Mouse (Mus musculus) megakaryocyte-erythroid progenitor cell, adult 5-6 weeks (primary cell): ENCODE results near the gene Fcna. TPM values are rescaled to one million over a fixed set of nuclear protein-coding genes. Genes with fewer than 3 reads are reported as not detected.

ENCODE experiments used
- ATAC-seq: replicated peaks from 2 replicates; pipeline ENCODE4 v1.8.0; 2016; ENCODE audit warnings: mild to moderate bottlenecking, inconsistent platforms; ENCODE audit not compliant: severe bottlenecking, poor library complexity, low FRiP score, low TSS enrichment
- total RNA-seq, 2 experiments: library from RNA; stranded (forward) in 1 of 2; stranded (reverse) in 1 of 2; fragments of 200-1000, 215-1000 nt in 1 of 2; fragments of >200 nt in 1 of 2; fragmentation: Nextera tagmentation in 1 of 2; gene quantifications; 2 replicates each; pipeline ENCODE4 v1.2.3; 2014 to 2017

The Fcna gene
- total RNA-seq, 2 experiments from 2014 or later = not detected

- ATAC-seq = no peak
Observed at GRCm38 (mm10) chr2:25580621-25581101, 47.2 kb downstream of the Fcna start.

GRCm38 (mm10) chr2:25579737-25580460, 47.9 kb downstream of the Fcna start:
- ATAC-seq = no peak

- ATAC-seq = no peak
Observed at GRCm38 (mm10) chr2:25578796-25579736, 48.8 kb downstream of the Fcna start.

- ATAC-seq = no peak
Observed at GRCm38 (mm10) chr2:25577951-25578795, 49.7 kb downstream of the Fcna start.

- no peak for ATAC-seq
Observed at GRCm38 (mm10) chr2:25576965-25577891, 50.6 kb downstream of the Fcna start.

GRCm38 (mm10) chr2:25576028-25576850, 51.6 kb downstream of the Fcna start:
- no peak for ATAC-seq

GRCm38 (mm10) chr2:25575432-25576027, 52.3 kb downstream of the Fcna start:
- no peak for ATAC-seq

Other genes starting within 250 kb of the Fcna start
Only the 30 nearest of the 32 such genes appear.
- not detected in 2 replicates for gene Npdc1, start 228.7 kb downstream of the Fcna start, total RNA-seq (2014; fragmentation: Nextera tagmentation)
- gene Npdc1, start 228.7 kb downstream of the Fcna start, total RNA-seq (2017) = not detected in 2 replicates
- 3.4 and 6.3 TPM in 2 replicates for gene Fut7, start 204.8 kb downstream of the Fcna start, total RNA-seq (2014; fragmentation: Nextera tagmentation)
- gene Fut7, start 204.8 kb downstream of the Fcna start, total RNA-seq (2017) = 4.5 and 4.9 TPM in 2 replicates
- 34.7 and 38.3 TPM in 2 replicates for gene Abca2, start 199.3 kb downstream of the Fcna start, total RNA-seq (2014; fragmentation: Nextera tagmentation)
- gene Abca2, start 199.3 kb downstream of the Fcna start, total RNA-seq (2017) = 10.8 and 13.1 TPM in 2 replicates
- not detected in 2 replicates for gene Clic3, start 171.2 kb downstream of the Fcna start, total RNA-seq (2014; fragmentation: Nextera tagmentation)
- not detected in 2 replicates for gene Clic3, start 171.2 kb downstream of the Fcna start, total RNA-seq (2017)
- gene Paxx, start 166.9 kb downstream of the Fcna start, total RNA-seq (2014; fragmentation: Nextera tagmentation) = 34.5 and 36.3 TPM in 2 replicates
- 17.9 and 25.9 TPM in 2 replicates for gene Paxx, start 166.9 kb downstream of the Fcna start, total RNA-seq (2017)
- not detected in 2 replicates for gene Ptgds, start 158.0 kb downstream of the Fcna start, total RNA-seq (2014; fragmentation: Nextera tagmentation)
- not detected in 2 replicates for gene Ptgds, start 158.0 kb downstream of the Fcna start, total RNA-seq (2017)
- gene Lcn12, start 134.1 kb downstream of the Fcna start, total RNA-seq (2014; fragmentation: Nextera tagmentation) = not detected in 2 replicates
- not detected in 2 replicates for gene Lcn12, start 134.1 kb downstream of the Fcna start, total RNA-seq (2017)
- gene Fbxw5, start 127.3 kb downstream of the Fcna start, total RNA-seq (2014; fragmentation: Nextera tagmentation) = 50.4 and 64.5 TPM in 2 replicates
- gene Fbxw5, start 127.3 kb downstream of the Fcna start, total RNA-seq (2017) = 24.0 and 28.9 TPM in 2 replicates
- 0.63 and 2.2 TPM in 2 replicates for gene C8g, start 126.3 kb downstream of the Fcna start, total RNA-seq (2014; fragmentation: Nextera tagmentation)
- gene C8g, start 126.3 kb downstream of the Fcna start, total RNA-seq (2017) = 0.76 and 3.3 TPM in 2 replicates
- gene Traf2, start 81.1 kb downstream of the Fcna start, total RNA-seq (2014; fragmentation: Nextera tagmentation) = 19.2 and 22.4 TPM in 2 replicates
- gene Traf2, start 81.1 kb downstream of the Fcna start, total RNA-seq (2017) = 13.7 and 14.3 TPM in 2 replicates
- gene Edf1, start 70.2 kb downstream of the Fcna start, total RNA-seq (2014; fragmentation: Nextera tagmentation) = 151 and 209 TPM in 2 replicates
- gene Edf1, start 70.2 kb downstream of the Fcna start, total RNA-seq (2017) = 60.9 and 105 TPM in 2 replicates
- gene Mamdc4, start 53.2 kb downstream of the Fcna start, total RNA-seq (2014; fragmentation: Nextera tagmentation) = 6.5 and 8.1 TPM in 2 replicates
- 0.38 and 2.0 TPM in 2 replicates for gene Mamdc4, start 53.2 kb downstream of the Fcna start, total RNA-seq (2017)
- 36.5 and 43.2 TPM in 2 replicates for gene Phpt1, start 52.8 kb downstream of the Fcna start, total RNA-seq (2014; fragmentation: Nextera tagmentation)
- 19.1 and 25.2 TPM in 2 replicates for gene Phpt1, start 52.8 kb downstream of the Fcna start, total RNA-seq (2017)
- not detected in 2 replicates for gene Ajm1, start 46.3 kb downstream of the Fcna start, total RNA-seq (2014; fragmentation: Nextera tagmentation)
- gene Ajm1, start 46.3 kb downstream of the Fcna start, total RNA-seq (2017) = 0.09 TPM in 1 of 2 replicates, not detected in the other
- 55.8 and 58.7 TPM in 2 replicates for gene Rabl6, start 19.5 kb downstream of the Fcna start, total RNA-seq (2014; fragmentation: Nextera tagmentation)
- gene Rabl6, start 19.5 kb downstream of the Fcna start, total RNA-seq (2017) = 58.5 and 92.0 TPM in 2 replicates
- gene Ccdc183, start 10.4 kb downstream of the Fcna start, total RNA-seq (2014; fragmentation: Nextera tagmentation) = not detected in 2 replicates
- gene Ccdc183, start 10.4 kb downstream of the Fcna start, total RNA-seq (2017) = not detected in 2 replicates
- 2.1 and 3.0 TPM in 2 replicates for gene Tmem141, start 6.0 kb downstream of the Fcna start, total RNA-seq (2014; fragmentation: Nextera tagmentation)
- gene Tmem141, start 6.0 kb downstream of the Fcna start, total RNA-seq (2017) = 3.7 and 5.9 TPM in 2 replicates
- gene Lcn8, start 25.1 kb upstream of the Fcna start, total RNA-seq (2014; fragmentation: Nextera tagmentation) = not detected in 2 replicates
- not detected in 2 replicates for gene Lcn8, start 25.1 kb upstream of the Fcna start, total RNA-seq (2017)
- gene Lcn5, start 29.9 kb upstream of the Fcna start, total RNA-seq (2014; fragmentation: Nextera tagmentation) = not detected in 2 replicates
- not detected in 2 replicates for gene Lcn5, start 29.9 kb upstream of the Fcna start, total RNA-seq (2017)
- not detected in 2 replicates for gene Lcn6, start 48.8 kb upstream of the Fcna start, total RNA-seq (2014; fragmentation: Nextera tagmentation)
- gene Lcn6, start 48.8 kb upstream of the Fcna start, total RNA-seq (2017) = not detected in 2 replicates
- gene Lcn10, start 54.7 kb upstream of the Fcna start, total RNA-seq (2014; fragmentation: Nextera tagmentation) = not detected in 2 replicates
- not detected in 2 replicates for gene Lcn10, start 54.7 kb upstream of the Fcna start, total RNA-seq (2017)
- not detected in 2 replicates for gene Obp2a, start 72.0 kb upstream of the Fcna start, total RNA-seq (2014; fragmentation: Nextera tagmentation)
- gene Obp2a, start 72.0 kb upstream of the Fcna start, total RNA-seq (2017) = not detected in 2 replicates
- gene Bmyc, start 78.7 kb upstream of the Fcna start, total RNA-seq (2014; fragmentation: Nextera tagmentation) = 2.8 and 7.9 TPM in 2 replicates
- 2.4 and 2.5 TPM in 2 replicates for gene Bmyc, start 78.7 kb upstream of the Fcna start, total RNA-seq (2017)
- gene Obp2b, start 109.0 kb upstream of the Fcna start, total RNA-seq (2014; fragmentation: Nextera tagmentation) = not detected in 2 replicates
- not detected in 2 replicates for gene Obp2b, start 109.0 kb upstream of the Fcna start, total RNA-seq (2017)
- not detected in 2 replicates for gene Lcn3, start 137.5 kb upstream of the Fcna start, total RNA-seq (2014; fragmentation: Nextera tagmentation)
- gene Lcn3, start 137.5 kb upstream of the Fcna start, total RNA-seq (2017) = not detected in 2 replicates
- not detected in 2 replicates for gene Lcn11, start 149.0 kb upstream of the Fcna start, total RNA-seq (2014; fragmentation: Nextera tagmentation)
- not detected in 2 replicates for gene Lcn11, start 149.0 kb upstream of the Fcna start, total RNA-seq (2017)
- gene Gm13539, start 154.2 kb upstream of the Fcna start, total RNA-seq (2014; fragmentation: Nextera tagmentation) = not detected in 2 replicates
- gene Gm13539, start 154.2 kb upstream of the Fcna start, total RNA-seq (2017) = not detected in 2 replicates
- gene Glt6d1, start 187.8 kb upstream of the Fcna start, total RNA-seq (2014; fragmentation: Nextera tagmentation) = not detected in 2 replicates
- not detected in 2 replicates for gene Glt6d1, start 187.8 kb upstream of the Fcna start, total RNA-seq (2017)
- gene Lcn9, start 195.1 kb upstream of the Fcna start, total RNA-seq (2014; fragmentation: Nextera tagmentation) = not detected in 2 replicates
- not detected in 2 replicates for gene Lcn9, start 195.1 kb upstream of the Fcna start, total RNA-seq (2017)
- gene Sohlh1, start 219.2 kb upstream of the Fcna start, total RNA-seq (2014; fragmentation: Nextera tagmentation) = not detected in 2 replicates
- not detected in 2 replicates for gene Sohlh1, start 219.2 kb upstream of the Fcna start, total RNA-seq (2017)